Mouse (Mus musculus): ENCODE measurements around the gene AC124502.3.

DNA sequence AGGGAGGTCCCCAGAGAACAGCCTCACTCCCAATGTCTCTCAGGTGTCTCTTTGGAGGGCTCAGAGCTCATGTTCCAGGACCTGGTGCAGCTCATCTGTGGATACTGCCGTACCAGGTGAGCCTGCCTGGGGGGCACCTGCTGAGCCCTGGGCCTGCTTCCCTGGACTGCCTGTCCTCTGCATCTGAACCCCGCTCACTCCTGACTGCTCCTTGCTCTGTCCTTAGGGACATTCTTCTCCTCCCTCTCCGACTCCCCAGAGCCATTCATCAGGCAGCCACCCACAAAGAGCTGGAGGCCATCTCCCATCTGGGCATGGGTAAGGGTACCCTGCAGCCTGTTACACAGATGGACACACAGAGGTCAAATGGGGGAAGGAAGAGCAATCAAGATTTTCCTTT lies 12.8 kb downstream of the AC124502.3 start:
- TF ChIP-seq POLR2A (IDR thresholded peaks at IDR 0.05; ENCODE audit: insufficient read length, low read depth) (no peak), MYOG (IDR thresholded peaks at IDR 0.05; ENCODE audit: control insufficient read depth in 1 of 3, insufficient read depth in 1 of 3, insufficient read length in 2 of 3, low read depth in 2 of 3) (no peak), SRF (IDR thresholded peaks at IDR 0.05; ENCODE audit: control insufficient read depth, insufficient read length, low read depth) (no peak), CEBPB (IDR thresholded peaks at IDR 0.05; ENCODE audit: insufficient read depth, poor library complexity, severe bottlenecking) (no peak), E2F4 (IDR thresholded peaks at IDR 0.05; ENCODE audit: insufficient read depth) (no peak), TCF12 (IDR thresholded peaks at IDR 0.05; ENCODE audit: insufficient read depth, poor library complexity, severe bottlenecking) (no peak), REST (IDR thresholded peaks at IDR 0.05; ENCODE audit: insufficient read depth, insufficient read length) (no peak), USF1 (IDR thresholded peaks at IDR 0.05; ENCODE audit: low read depth) (no peak)
